In genomic region chr2:30009101-30009500, GRCm38 (mm10) we compare ENCODE assay signal across 17 mouse cellular contexts. TPM values are rescaled to one million over a fixed set of nuclear protein-coding genes. Genes with fewer than 3 reads are reported as not detected.
"Had no signal": no experiment of that assay in that cellular context is flagged by ENCODE, and none has a peak within 500 bp of the region (broad histone marks: within the 10 kb centered on the region; RNA-seq: fewer than 3 reads in every experiment).

No protein-coding gene starts in this region.

- ATAC-seq: inflammation-experienced regulatory T-cells, adult 6 months; intestine, embryonic 16.5 days; lung, postnatal 0 days; midbrain, embryonic 13.5 days; midbrain, embryonic 16.5 days had no signal

- H3K4me1 ChIP-seq: liver, embryonic 13.5 days; midbrain, embryonic 10.5 days; midbrain, embryonic 13.5 days; neural tube, embryonic 13.5 days; stomach, embryonic 15.5 days had no signal

- H3K9me3 ChIP-seq: liver, embryonic 13.5 days; megakaryocyte, embryonic 14.5 days; midbrain, embryonic 10.5 days; midbrain, embryonic 13.5 days; neural tube, embryonic 13.5 days; stomach, embryonic 15.5 days had no signal

- H3K4me3 ChIP-seq: liver, embryonic 13.5 days; megakaryocyte, embryonic 14.5 days; midbrain, embryonic 10.5 days; midbrain, embryonic 13.5 days; myocyte; neural tube, embryonic 13.5 days; stomach, embryonic 15.5 days had no signal

- H3K4me2 ChIP-seq: liver, embryonic 13.5 days; midbrain, embryonic 13.5 days; neural tube, embryonic 13.5 days; stomach, embryonic 15.5 days had no signal

- H3K27ac ChIP-seq: liver, embryonic 13.5 days; midbrain, embryonic 10.5 days; midbrain, embryonic 13.5 days; neural tube, embryonic 13.5 days; stomach, embryonic 15.5 days had no signal

- H3K27me3 ChIP-seq: liver, embryonic 13.5 days; megakaryocyte, embryonic 14.5 days; midbrain, embryonic 13.5 days; neural tube, embryonic 13.5 days; stomach, embryonic 15.5 days had no signal

- H3K9ac ChIP-seq: liver, embryonic 13.5 days; midbrain, embryonic 13.5 days; neural tube, embryonic 13.5 days; stomach, embryonic 15.5 days had no signal

- DNase-seq: liver, embryonic 13.5 days; lung, adult 2 months; retina, postnatal 1 day; right cerebral cortex, postnatal 25 days; spleen, adult 18-20 months; thymus, postnatal 25 days had no signal

RNA-seq across cellular contexts. Expression of gene Wdr34, which starts 39.6 kb away (rescaled TPM):
- total RNA-seq: monocyte, adult 5-6 weeks had no signal
